Mouse (Mus musculus) urinary bladder, postnatal 25 days (tissue): ENCODE measurements around the gene Epsti1.
A peak's percentile ranks its signal among the peaks of the same experiment; 100 is the strongest.

ENCODE experiments used
- DNase-seq: peaks from one replicate; pipeline ENCODE4 v3.0.0; 2022; ENCODE audit warnings: low spot score

The Epsti1 gene

DNA sequence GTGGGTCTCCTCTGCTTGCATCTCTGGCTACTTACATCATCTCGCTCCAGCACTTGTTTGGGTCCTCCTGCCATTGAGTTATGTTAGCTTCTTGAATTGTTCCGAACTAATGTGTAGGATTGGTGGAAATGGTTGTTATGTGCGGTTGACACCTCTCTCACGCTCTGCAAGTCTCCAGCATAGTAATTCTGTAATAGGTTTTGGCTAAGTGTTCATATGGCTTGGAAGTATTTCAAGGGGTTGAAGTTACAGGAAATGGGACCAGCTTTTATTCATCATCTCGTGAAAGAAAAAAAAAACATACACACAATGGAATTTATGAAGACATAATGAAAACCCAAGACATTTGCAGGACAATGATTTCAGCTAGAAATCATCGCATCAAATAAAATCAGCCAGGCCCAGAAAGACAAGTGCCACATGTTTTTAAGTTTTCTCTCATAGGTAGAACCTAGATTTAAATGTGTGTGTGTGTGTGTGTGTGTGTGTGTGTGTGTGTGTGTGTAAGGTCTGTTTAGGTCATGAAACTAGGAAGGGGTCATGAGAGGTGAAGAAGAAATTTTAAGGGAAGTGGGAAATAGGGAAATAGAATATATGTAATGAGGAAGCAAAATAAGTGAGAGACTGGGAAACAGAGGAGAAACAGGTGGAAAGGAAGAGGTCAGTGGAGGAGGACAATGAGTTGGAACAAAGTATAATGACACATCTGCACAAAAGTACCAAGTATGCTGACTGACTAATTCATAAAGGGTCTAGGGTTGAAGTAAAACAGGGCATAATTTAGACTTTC, 19.2 kb downstream of the Epsti1 start:
- DNase-seq = no peak

DNA sequence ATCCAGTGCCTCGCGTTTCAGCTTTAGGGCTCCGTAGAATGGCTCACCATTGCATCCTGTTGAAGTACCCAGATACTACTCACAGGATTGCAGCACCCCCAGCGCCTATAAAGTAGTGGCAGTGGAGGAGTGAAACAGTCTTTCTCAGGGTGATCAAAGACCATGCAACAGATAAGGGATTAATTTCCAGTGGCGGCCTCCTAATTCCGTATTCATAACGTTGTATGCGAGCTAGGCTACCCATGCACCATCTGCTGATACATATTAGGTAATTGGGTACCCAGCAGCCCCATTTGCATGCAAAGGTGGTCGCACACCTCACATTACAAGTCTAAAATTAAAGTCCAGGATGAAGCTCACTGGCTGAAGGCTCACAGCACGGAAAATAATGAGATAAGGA, 21.4 kb downstream of the Epsti1 start:
- no peak for DNase-seq

DNA sequence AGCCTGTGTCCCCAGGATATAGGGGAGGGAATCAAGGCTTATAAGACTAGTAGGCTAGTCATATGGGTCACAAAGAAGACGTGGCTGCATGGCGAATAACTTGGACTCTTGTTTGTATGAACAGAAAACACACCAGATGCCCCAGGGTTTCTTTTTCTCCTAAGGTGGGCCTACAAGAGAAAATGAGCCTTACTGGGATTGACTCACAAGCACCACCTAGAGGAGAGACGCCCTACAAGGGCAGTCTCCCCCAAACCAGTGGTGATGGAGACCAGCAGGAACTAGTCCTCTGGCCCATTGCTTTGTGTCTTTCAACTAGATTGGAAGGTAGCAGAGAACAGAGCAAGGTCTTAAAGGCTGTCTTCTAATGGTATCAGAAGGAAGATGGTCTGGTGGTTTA, 22.7 kb downstream of the Epsti1 start:
- DNase-seq = peak; percentile 10

DNA sequence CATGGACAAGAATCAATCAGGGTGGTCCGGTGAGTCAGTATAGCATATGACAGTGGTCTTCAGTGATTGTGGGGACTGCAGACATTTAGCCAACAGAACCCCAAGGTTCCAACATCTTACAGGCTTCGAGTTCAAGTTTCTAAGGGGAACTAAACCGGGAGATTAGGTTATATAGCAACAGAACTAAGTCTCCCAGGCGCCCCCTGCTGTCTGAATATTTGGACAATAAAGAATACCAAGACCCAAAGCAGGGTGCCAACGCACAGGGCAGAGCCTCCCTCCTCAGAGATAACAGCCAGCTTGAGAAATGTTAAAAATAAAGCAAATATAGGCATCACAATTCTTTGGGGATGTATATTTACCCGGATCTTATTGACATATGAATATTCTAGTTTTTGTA, 24.0 kb downstream of the Epsti1 start:
- DNase-seq = peak; percentile 60

DNA sequence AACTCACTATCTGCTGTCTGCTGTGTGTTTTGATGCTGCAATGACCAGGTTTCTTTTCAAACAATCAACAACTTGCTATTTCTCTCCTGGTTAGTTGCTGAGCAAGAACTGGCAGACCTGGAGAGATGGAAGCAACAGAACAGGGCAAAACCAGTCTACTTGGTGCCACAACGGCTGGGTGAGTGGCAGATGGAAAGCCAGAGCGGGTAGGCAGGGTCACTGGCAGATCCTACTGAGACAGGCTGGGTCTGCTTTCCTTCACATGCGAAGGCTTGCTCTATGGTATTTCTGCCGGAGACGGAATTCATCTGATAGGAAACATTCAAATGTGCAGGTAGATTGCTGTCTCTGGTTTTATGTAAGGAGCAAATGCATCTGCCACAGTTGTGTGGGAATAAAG, 24.6 kb downstream of the Epsti1 start:
- DNase-seq = no peak

DNA sequence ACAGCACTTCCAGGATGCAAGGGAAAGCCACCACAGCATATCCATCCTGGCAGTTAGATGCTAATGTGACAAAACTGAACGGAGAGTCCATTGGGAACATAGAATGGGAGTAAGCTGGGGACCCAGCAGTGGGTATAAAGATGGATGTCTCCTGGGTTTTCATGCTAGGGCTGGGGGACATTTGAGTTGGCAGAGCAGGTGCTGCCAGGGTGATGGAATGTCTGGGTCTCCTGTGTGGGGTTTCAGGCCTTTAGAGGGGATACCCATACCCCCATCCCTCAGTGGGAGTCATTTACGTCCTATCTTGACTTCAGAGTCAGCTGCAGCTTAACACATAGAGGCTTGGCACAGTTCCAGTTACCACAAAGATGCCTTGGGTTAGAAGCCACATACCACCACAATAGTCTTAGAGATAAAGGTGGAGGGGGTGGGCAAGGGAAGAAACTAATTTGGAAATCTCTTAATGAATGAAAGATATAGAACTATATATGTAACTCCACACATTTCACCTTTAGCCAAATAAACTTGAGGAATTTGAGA, 25.2 kb downstream of the Epsti1 start:
- DNase-seq = no peak

DNA sequence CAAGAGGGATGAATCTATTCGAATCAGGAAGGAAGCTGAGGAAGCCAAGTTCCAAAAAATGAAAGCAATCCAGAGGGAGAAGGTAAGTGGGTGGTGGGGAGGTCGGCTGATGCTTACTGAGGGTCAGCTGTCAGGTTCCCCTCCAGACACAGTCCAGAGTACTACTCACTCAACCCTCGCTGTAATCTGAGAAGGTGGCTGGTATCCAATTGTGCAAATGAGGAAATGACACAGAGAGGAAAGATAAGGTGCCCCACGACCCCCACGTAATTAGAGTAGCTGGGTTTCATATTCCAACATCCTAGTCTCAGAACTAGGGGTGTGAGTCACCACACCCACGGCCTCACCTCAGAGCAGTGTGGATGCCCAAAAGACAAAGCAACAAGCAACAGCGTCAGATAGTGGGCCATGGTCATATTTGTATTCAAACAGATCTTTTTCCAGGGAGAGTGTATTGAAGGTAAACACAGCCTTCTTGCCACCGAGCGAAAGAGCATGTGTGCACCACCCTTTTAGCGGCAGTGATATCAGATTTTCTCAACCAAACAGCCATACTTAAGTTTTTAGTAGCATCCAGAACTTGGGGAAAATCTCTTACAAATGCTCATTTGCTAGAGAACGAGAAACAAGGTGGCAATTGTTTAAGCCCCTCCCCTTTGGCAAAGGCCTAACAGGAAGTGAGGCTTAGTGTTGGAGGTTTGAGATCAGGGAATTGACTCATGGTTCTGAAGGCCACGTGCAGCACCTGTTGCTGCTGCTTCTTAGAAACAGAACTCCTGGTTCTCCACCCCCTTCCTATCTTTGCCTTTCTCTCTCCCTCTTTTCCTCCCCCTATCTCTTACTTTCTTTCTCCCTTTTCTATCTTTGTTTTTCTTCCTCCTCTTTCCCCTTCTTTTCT, 28.4 kb downstream of the Epsti1 start:
- DNase-seq = no peak

DNA sequence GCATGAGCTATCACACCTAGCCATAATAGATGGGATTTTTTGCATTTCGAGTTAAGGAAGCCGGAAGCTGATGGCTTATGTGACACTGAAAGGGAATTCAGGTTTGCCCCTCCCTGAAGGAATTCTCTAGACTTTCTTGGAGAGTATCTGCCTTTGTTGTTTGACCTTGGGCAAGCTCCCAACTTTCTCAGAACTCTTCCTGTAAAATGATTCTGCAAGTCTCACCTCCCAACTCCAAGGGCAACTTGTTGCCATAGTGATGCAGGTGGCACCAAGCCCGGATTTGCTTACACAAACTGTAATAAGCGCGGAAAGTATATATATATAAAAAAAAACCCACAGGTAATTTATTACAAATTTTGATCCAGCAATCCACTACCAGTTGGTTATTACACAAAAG, 29.2 kb downstream of the Epsti1 start:
- no peak for DNase-seq

DNA sequence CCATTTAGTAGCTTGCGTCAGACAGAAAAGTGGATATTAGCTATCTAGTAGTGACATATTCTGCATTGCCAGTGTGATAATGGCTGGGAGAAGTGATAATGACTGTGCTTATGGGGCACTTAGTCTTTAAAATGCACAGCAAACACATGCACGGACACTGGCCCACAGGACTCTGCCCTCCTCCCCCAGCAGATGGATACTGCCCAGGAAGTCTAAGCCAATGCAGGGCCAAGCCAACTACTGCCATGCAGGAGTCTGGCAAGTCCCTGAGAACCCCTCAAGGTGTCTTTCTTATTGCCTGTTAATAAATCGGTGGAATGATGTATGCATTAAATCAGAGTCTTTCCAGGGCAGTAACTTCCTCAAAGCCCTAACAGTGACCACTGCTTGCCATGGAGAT, 30.4 kb downstream of the Epsti1 start:
- DNase-seq = no peak

DNA sequence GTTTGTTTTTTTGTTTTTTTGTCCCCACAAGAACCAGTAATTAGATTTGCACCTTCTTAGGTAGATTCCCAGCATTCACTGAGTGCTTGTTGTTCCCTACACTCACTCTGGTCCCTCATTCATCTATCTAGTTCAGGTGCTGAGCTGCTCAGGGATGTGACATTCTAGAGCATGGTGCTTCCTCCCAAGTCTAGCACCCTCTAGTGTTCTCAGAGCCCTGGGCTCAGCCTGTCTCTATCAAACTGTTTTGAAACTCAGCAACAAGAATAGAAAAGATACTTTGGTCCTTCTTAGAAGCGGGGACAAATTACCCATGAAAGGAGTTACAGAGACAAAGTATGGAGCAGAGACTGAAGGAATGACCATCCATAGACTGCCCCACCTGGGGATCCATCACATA, 37.1 kb downstream of the Epsti1 start:
- no peak for DNase-seq

DNA sequence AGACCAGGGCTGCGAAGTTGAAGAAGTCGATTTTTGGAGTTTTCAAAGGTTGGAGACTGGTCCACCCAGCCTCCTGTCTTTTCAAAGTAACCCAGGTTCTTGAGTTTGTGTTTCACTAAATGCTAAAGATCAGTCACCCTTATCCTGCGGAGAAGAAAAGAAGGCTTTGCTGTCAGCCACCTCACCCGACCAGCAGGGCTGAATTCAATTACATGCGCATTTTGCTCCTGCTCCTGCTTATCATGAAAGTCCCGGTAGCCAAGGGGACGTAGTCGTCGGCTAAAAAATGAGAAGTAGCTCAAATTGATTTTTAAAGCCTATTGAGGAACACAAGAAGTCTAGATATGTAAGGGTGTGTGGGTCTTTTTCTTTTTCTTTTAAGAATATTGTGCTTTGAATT, 38.2 kb downstream of the Epsti1 start:
- no peak for DNase-seq

DNA sequence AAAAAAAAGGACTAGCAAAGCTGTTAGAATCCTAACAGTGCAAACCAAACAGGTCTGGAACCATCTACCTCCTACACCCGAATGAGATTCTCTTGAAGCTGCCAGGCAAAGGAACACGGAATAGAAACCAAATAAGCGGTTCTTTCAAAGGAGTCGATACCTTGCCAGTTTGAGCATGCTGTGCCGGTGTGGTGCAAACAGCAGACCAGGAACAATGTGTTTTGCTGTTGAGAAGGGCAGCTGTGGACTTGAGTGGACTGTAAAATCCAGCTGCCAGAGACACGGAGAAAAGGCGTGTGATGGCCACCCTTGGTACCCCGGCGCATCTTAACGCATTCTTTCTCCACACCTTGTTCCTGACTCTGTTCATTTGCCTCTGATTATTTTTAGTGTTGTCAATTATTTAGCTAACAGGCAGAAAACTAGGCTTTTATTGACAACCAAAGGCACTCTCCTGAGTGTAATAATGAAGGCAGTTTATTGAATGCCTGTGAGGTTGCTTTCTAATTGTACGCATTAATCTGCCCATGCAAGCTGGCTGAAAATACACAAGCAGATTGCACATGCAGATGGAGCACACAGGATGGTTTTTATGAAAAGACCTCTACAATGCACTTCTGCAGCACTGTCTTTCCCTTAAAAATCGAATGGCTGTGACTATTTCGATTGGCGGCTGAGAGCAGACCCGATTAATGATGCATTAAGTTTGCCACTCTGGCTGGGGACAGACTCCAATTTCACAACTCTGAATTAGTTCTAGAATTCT, 38.9 kb downstream of the Epsti1 start:
- DNase-seq = no peak

DNA sequence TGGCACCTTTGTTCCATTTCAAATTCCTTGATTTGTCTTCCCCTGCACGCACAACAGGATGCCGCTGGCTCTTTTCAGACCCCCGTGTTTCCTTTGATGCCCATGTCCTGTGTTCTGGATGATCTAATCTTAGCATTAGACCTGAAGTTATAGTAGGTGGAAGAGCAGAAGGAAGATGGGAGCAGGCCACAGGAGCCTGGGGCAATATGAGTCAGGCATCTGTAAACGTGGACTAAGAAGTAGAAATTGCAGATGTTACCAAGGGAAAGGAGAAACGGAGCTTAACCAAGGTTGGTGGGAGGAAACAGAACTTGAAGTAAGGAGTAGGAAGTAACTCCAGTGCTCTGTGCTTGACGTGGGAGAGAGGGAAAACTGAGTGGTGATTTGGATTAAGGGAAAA, 57.7 kb downstream of the Epsti1 start:
- no peak for DNase-seq

DNA sequence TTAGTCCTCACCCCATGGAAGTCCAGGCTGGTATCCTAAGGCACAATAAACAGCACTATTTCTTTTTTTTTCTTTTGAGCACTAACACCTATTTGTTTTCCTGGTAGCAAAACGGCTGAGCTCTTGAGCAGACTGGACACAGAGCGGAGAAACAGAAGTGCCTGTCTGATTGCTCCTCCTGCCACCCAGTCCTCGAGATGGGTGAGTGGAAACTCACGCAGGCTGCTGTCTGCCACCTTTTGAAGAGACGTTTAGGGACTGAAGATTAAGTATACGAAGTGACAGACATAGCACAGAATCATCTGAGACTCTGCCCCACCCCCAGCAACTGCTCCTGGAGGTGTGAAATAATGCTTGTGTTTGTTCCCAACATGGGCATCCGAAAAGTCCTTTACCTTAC, 59.5 kb downstream of the Epsti1 start:
- DNase-seq = no peak

DNA sequence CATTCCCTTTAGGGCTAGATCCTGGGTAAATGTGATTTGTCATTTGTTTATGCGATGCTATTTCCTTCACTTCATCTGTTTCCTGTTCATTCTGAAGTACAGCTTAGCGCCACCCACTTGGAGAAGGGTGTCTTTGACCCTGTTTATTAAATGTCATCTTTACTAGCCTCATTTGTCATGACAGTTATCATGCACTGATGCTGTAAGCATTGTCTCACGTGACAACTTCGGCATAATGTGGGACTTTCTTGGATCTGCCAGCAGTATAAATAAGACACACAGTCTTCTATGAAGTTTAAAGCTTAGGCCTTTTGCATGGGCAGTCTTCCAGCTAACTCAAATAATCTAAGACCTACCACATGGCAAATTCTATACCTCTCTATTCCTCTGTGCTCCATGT, 67.3 kb downstream of the Epsti1 start:
- DNase-seq = no peak

DNA sequence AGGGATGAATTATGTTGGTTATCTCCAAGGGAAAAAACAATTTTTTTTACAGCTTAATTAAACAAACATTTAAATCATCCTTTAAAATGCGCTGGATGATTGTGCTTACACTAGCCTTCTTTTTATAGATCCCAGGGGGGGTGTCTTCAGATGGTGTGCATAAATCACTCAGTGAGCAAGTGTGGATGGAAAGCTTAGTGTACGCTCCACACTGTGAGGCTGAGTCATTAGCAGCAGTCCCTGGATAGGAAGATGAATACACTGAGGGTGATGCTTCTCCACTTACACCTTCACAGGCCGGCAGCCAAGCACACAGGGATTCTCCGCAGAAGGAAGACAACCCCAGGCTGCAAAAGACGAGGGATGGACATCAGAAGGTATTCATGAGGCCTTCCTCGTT, 70.2 kb downstream of the Epsti1 start:
- no peak for DNase-seq

DNA sequence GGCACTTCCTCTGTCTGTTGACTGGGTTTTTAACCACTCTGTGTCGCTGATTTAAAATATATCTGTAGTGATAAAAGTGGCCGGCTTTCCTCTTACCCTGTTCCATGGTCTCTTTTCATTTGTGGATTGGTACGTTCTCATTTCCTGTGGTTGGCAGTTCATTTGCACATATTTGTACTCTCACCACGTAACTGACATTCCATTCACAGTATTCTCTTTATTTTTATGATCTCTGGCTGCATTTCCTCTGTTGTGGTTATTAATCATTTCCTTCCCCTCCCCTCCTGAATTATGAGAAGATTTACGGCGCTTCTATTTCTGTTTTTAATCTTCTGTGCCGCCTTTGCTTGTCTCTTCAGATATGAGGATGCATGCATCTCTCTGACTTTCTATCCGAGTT, 71.7 kb downstream of the Epsti1 start:
- no peak for DNase-seq

DNA sequence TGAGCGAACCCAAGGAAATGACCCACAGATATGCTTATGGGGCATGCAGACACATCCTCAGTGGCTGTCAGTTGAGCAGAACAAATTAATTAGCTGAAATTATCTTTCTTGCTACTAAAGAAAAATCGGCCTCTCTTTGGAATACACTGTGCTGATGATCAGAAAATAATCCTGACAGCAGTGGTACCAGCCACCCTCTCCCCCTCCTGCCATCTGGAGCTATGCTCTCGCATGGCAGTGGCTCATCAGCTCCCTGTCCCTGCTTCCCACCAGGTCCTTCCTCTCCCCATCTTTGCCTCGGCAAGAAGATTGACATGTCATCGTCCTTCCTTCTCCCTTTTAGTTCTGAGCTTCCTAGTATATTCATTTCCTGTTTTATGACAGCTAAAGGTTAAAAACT, 77.5 kb downstream of the Epsti1 start:
- DNase-seq = no peak

DNA sequence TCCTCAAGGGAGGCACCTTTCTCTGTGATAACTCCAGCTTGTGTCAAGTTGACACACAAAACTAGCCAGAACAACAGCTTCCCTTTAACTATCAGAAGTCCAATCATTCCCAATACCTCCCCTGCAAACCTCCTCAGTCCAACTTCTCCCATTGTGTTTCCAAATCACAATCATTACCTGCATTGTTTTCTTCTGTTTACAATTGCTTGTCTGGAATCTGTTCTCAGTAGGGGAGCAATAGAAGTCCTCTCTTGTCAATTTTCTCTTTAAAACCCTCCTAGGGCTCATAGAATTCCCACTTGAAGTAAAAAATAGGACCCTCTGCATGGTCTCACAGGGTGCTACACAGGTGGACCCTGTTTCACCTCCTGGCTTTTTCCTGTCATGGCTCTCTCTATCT, 93.7 kb downstream of the Epsti1 start:
- no peak for DNase-seq

DNA sequence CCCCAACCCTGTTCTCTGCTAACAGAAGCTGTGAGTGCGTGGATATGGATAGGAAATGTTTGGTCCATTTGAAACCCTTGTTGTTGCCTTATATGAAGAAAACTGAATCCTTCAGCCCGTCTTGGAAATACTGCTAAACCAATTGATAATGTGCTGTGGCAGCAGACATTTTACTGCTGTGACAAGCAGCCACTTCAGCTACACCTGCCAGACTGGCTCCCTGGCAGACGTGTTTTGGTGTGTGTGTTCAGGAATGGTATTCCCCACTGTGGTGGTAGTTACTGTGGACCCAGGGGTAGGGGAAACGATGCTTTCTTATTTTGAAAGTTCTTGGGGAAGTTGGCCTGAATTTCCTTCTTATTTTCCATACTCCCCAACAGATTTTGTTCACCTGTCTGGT, 100.4 kb downstream of the Epsti1 start:
- no peak for DNase-seq

DNA sequence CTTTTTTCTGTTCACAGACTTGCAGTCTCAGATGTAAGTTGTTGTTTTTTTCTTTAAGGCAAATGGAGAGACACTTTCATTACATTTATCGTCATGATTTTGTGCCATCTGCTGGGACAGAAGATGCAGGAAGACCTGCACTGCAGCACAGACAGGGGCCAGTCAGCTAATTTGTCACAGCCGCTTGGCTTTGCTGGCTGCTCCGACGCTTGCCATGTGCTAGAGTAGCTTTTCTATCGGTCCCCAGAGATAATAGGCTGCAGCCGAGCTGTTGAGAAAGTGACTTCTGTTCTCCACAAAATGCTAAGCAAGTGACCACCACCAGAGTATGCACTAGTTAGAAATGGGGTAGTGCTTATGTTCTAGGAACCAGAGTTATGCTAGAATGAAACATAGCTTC, 104.0 kb downstream of the Epsti1 start:
- no peak for DNase-seq

DNA sequence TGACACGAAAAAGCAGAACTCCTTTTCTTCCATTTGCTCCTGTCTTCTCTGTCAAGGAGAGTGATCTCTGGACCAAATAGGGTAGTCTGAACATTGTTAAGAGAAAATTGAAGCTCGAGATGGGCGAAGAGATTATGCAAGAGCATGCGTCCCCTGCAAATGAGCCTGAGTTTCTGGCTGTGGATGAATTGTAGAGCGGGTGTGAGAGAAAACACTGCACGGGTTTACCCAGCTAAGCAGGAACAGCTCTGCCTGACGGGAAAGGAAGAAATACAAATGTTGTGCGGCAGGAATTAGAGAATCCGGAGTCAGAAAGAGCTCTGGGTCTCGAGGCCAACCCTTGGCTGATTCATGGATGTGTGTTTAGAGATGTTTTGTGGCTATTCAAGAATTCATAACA, 107.8 kb downstream of the Epsti1 start:
- no peak for DNase-seq
